Mouse (Mus musculus) skeletal muscle tissue, adult 2 months (tissue): ENCODE data around the gene Pcyox1.
"Not testable (repeated sequence)": the region's sequence is repeated elsewhere in the genome, so short reads cannot be mapped to it uniquely, and the experiment has no call there.

Source experiments
- DNase-seq: peaks from one replicate; pipeline ENCODE4 v3.0.0-alpha.2; 2012; ENCODE audit warnings: low read depth, low spot score

Pcyox1 gene

GRCm38 (mm10) chr6:86366125-86366852, 30.7 kb downstream of the Pcyox1 start:
- DNase-seq, result peak; percentile 44

GRCm38 (mm10) chr6:86365371-86366124, 31.4 kb downstream of the Pcyox1 start, which contains the start of gene Fam136a:
TSS of gene Fam136a (plus strand) at chr6:86365646.
- peak; percentile 99 for DNase-seq

- peak; percentile 67 for DNase-seq
Observed at GRCm38 (mm10) chr6:86364442-86365141, 32.4 kb downstream of the Pcyox1 start.

- DNase-seq, result no peak
Observed at GRCm38 (mm10) chr6:86361373-86361772, 35.6 kb downstream of the Pcyox1 start.

- no peak for DNase-seq
Observed at GRCm38 (mm10) chr6:86360691-86361090, 36.3 kb downstream of the Pcyox1 start.

GRCm38 (mm10) chr6:86356956-86357355, 40.0 kb downstream of the Pcyox1 start:
- DNase-seq, result no peak

GRCm38 (mm10) chr6:86354948-86355347, 42.0 kb downstream of the Pcyox1 start:
- DNase-seq, result no peak

GRCm38 (mm10) chr6:86349257-86349656, 47.7 kb downstream of the Pcyox1 start:
- no peak for DNase-seq

GRCm38 (mm10) chr6:86346063-86346462, 50.9 kb downstream of the Pcyox1 start:
- DNase-seq, result no peak

GRCm38 (mm10) chr6:86343656-86344055, 53.3 kb downstream of the Pcyox1 start:
- DNase-seq, result no peak

GRCm38 (mm10) chr6:86336340-86336739, 60.6 kb downstream of the Pcyox1 start:
- DNase-seq, result not testable (repeated sequence)
